Mouse (Mus musculus) E14TG2a.4 (cell line): ENCODE data around the gene Hsf2bp.

Source experiments
- CTCF ChIP-seq: conservative IDR thresholded peaks from 2 replicates; pipeline ENCODE4 v1.5.1; 2014; ENCODE audit warnings: low read length
- NANOG ChIP-seq: IDR thresholded peaks from 2 replicates; pipeline ENCODE4 v1.6.1; 2014; ENCODE audit warnings: borderline replicate concordance, low read length, mixed read lengths

DNA sequence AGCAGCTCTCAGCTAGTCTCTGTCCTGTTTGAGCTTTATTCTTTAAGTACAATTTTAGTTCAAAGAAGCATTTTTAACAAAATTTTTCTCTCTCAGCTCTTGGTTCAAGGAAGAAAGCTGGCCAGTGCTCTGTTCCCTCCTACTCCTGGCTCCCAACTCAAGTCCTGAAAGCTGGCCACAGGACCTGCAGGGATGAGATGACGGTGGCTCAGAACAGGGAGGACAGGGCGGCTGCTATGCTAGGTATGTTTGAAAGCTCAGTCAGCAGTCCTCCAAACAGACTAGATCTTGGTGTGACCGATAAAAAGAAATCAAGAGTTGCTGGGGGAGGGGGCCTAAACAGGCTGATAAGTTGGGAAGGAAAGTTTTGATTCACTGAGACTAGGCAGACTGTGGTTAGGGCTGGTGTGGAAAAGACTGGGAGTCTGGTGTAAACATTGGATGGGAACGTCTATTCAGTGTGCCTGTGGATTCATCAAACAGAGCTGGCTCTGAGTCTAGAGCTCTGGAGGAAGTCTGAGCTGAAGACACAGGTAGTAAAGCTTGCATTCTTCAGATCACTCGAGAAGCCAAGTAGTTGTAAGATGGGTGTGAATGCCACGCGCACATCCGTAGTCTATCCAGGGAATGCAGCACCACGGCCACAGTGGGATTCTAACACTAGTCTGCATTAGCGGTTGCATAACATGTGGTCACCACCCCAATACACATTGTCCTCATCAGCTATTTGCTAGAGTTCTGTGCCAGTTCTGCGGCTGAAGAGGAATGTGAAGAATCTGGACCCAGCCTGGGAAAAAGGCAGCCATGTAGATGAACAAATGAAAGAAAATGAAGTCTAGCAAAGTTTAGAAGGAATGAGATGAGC, 53.6 kb downstream of the Hsf2bp start:
- TF ChIP-seq CTCF, result no peak
- no peak for TF ChIP-seq NANOG
